Mouse (Mus musculus): ENCODE measurements around the gene Pih1d1.

The Pih1d1 gene

DNA sequence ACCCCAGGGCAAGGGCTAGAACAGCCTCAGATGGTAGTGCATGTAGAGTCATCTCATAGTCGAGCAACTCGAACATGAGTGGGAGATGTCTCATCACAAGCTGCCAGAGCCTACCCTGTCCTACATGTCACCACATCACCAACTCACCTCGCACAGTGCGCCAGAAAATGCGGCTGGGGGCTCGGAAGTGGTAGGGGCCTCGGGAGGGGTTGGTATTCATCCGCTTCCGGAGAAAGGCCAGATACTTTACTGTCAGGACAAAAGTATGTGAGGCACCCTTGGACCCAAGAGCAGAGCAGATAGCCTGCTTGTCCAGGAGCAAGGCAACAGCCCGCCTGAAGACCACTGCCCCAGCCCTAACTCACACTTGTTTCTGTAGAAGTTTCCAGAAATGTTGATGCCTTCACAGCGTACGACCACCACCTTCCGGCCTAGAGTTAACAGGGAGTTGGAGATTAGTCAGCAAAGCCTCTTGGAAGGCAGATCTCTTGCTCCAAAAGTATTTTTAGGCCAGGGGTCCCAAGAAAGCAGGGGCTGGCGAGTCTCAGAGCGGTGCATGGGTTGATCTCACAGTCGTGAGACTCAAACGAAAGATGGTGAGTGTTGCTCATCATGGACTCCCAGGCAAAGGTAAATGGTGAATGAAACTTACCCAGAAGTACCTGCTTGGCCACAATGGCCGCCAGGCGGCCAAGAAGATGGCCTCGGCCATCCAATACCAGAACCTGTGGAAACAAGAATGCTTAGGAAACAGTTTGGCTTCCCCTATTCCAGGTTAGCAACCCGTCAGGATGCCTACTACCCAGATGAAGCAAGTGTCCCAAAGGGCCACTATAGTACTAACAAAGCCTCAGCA is 27.0 kb upstream of the Pih1d1 start:
- DNase-seq (ENCODE audit: low spot score) = no peak

DNA sequence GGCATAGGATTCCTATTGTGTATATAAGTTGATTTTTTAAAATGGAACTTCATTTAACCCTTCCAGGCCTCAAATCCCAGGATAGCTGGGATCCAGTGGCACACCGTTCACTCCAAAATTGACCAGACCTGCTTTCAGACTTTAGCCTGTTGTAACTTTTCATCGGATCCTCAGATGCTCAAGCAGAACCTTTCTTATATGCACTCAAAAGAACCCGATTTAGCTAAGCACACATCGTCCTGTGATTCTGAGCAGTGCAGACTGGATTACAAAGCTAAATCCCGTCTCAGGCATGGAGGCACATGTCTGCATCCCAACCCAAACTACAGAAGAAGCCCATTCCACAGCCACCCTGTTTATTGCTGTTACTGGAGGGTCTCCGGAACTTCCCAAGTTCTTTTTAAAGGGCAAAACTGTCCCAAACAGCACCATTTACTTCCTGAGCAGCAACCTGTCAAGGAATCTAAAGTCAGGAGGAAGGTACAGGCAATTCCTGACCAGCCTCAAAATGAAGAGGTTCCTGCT is 26.3 kb upstream of the Pih1d1 start:
- DNase-seq (ENCODE audit: low spot score) = no peak

DNA sequence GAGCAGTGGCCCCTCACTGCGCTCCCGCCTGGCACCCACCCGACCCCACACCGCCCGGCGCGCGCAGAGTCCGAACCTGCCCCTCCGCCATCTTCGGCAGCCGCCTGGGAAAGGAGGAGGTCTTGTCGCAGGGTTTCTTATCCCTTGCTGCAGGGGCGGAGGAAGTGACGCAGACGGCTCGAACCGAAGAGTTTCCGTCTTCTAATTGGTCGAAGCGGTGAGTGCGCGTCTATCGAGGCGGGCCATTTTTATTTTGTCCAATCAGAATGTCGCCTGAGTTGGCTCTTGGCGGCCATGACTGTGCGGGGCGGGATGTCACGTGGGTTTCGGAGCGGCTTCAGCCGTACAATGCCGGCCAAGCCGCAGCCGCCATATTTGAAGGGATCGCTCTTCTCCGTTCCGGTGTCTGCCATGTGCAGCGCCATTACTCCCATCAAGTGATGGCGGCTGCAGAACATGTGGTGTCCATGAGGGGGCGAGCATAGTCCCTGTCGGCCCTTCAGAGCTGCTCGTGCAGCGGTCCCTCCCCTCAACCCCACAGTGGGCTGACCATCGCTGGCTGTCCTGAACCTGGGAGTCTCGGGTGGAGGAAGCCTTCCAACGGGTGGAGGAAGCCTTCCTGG is 25.4 kb upstream of the Pih1d1 start, which contains the start of gene Rpl13a:
Rpl13a (minus strand) TSS at position 138 of the 623 bp plus-strand sequence.
- peak; percentile 97 for DNase-seq (ENCODE audit: low spot score)

DNA sequence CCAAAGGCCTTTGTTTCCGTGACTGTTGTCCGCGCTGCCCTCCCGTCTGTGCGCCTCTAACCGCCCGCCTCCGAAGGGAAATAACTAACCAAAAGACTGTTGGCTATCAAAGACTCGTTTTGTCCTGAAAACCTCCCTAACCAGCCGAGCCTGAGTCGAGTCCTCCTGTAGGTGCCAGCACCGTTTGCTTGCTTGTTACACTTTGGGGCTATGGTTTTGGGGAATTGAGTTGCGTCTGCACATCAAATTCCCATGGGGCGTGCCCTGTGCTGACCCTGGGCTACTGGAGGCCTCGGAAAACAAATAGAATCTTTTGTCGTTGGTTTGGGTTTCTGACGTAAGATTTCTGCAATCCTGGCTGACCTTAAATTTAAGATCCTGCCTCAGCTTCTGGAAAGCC is 24.8 kb upstream of the Pih1d1 start:
- no peak for DNase-seq (ENCODE audit: low spot score)

DNA sequence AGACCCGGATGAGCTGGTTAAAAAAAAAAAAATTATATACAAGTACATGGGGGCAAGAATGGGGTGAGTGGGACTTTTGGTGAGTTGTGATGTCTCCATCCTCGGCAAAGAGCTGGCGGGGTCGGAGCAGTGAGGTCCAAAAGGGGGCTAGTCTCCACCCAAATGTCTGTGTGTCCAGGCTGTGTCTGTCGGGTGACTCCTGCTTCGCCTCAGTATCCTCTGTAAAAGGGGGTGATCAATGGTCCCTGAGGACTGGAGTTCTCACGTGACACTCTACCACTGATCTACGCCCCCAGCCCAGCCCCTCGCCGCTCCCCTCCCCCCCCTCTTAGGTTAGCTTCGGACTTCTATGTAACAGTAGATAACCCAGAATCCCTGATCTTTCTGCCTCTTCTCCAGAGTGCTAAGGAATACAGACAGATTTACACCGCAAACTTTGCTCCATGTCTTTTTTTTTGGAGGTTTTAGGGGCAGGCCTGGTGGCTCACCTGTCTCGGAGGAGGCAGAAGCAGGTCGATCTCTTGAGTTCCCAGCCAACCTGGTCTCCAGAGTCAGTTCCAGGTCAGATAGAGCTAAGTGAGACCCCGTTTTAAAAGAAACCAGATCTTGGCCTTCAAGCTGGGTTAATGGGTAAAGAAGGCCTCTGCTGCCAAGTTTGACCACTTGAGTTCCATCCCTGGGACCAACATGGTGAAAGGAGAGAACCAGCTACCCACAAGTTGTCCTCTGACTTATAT is 24.2 kb upstream of the Pih1d1 start:
- DNase-seq (ENCODE audit: low spot score) = no peak

DNA sequence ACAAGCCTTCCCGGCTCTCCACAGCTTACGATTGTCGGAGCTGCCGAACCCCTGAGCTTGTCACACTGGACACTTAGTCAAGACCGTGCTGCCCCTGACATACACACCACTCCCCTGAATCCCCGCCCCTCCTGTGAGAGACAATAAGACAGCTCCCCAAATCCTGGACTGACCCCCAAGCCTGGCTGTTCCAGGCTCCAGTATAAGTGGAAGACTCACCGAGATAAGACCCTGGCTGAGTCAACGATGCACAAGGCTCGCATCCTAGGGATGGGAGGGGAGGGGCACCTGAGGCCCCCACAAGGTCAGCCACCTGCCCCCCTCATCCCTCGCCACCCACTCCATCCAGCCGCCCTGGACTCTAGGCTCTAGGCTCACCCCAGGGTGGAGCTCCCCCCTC is 22.3 kb upstream of the Pih1d1 start:
- DNase-seq (ENCODE audit: low spot score) = no peak

DNA sequence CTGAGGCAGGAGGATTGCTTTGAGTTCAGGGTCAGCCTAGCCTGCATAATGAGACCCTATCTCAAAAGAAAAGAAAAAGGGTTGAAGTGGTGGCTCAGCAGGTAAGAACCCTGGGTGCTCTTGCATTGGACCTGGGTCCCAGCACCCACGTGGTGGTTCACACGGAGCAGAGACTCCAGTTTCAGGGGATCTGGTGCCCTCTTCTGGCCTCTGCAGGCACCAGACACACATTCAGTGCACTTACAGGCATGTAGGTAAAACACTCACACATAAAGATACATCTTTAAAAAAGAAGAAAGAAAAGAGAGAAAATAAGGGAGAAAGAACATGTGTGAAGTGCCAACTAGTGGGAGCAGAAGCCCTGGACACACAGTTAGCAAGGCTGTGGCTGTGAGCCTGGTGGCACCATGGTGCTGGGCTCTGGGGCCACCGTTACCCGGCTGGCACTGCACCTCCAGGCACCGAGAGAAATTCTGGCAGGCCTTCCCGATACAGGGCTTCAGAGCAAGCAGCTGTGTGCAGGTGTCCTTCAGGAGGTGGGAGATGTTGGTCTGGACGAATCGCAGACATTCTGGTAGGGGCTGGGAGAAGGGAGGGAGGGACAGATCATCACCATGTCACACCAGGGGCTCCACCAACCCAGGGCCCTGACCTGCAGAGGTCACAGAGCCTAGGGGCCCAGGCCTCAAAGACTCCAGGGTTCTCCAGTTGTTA is 20.5 kb upstream of the Pih1d1 start:
- DNase-seq (ENCODE audit: low spot score) = no peak

DNA sequence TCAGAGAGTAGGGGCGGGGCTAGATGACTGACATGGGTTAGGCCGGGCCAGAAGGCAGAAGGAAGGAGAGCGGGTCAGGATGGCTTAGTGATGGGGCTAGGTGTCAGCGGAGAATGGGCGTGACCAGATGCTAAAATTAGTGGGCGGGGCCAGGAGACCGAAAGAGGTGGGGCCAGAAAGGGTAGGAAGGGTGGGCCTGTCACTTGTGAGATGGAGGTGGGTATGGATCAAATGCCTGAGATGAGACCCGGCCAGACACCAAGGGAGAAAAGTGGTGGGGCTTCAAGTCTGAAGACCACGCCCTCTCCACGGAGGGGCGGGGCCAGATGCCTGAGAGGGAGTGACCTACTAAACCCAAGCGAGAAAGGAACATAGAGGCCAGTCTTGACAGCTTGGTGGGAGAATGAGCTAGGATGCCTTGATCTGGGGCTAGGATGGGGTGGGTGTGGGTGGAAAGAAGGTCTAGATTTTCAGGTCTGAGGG is 19.5 kb upstream of the Pih1d1 start:
- DNase-seq (ENCODE audit: low spot score) = no peak

DNA sequence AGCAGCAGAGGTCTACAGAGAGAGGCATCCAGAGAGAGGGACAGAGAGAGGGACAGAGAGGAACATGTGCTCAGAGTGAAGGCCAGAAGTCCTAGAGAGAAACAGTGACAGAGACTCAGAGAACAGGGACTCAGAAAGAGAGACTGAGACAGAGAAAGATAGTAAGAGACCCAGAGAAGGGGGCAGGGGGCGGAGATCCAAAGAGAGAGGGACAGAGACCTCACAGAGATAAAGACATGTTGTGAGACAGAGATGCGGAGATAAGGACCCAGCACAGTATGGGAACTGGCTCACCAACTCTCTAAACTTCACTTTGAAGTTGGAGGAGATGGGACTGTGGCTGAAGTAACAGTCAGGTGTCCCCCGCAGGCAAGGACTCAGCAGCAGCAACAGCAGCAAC is 18.7 kb upstream of the Pih1d1 start:
- no peak for DNase-seq (ENCODE audit: low spot score)

DNA sequence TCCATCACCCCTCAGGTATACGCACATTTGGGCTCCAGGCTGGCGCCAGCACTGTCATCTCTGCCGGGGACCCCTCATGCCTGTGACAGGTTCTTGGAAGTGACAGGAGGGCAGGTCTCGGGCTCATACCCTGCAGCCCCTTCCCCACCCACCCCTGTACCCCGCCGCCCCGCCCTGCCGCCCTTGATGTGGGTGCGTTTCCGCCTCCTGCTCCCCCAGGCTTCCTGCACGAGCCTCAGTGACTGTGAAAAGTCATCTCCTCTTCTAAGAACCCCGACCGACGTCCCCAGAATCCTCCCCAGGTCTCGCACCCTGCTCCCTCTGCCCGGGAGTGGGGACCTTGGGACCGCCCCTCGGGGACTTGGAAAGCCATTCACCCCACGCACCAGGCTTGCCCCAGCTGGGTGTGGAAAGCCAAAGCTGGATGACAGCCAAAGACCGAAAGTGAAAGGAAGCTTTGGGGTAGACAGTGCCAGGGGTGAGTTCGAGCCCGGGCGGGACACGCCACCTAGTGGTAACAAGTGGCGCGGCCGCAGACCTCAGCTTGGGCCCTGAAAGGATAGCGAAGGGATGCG is 18.0 kb upstream of the Pih1d1 start, which contains the start of the genes Gm45713 and Flt3l:
Gm45713 (minus strand) TSS at position 239 of the 575 bp plus-strand sequence.
Flt3l (minus strand) TSS at position 440 of the 575 bp plus-strand sequence.
- peak; percentile 87 for DNase-seq (ENCODE audit: low spot score)

DNA sequence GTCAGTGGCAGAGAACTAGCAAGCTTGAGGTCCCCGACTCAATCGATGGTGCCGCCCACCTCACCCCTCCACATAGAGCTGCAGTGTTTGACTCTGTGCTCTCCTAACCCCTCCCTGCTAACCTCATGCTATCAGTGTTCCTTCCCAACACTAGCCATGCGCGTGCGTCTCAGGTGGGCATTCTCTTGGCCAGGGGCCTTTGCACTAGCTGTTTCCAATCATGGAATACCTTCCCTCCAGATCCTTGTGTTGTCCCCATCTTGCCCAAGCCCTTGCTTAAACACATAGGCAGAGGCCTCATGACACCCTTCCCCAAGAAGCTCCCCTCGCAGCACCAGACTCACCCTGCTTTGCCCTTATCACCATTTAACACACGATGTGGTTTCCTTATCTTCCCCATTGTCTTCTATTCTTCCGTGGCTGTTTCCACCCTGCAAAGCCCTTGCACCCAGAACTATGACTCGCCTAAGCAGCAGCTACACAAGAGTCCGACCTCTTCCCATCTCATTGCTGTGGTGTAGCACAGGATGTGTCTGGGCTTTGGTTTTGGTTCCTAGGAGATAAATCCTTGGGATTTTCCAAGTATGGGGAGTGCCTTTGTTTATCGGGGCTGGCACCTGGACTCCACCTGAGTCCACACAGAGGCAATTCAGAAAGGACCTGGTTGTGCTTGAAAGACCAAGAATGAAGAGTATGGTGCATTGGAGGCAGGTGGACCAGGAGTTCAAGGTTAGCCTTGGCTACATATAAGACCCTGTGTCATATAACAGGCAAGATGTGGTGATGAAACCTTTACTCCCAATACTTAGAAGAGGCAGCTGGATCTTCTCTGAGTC is 16.7 kb upstream of the Pih1d1 start:
- DNase-seq (ENCODE audit: low spot score) = no peak

DNA sequence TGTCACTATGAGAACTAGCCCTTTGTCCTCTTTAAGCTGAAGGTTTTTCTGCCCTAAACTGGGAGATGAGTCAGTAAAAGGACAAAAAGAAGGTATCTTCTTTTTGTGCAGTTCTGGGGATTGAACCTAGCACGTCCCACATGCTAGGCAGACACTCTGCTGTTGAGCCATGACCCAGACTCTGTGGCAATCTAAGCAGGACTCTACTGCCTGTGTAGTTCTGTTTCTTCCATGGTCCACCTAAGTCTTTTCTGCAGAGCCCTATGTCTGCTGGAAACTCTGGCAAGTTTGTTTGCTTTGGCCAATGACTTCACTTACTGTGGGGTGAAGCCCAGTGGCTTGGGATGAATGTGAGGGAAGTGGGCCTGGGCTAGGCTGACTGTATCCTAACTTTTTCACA is 15.7 kb upstream of the Pih1d1 start:
- no peak for DNase-seq (ENCODE audit: low spot score)

DNA sequence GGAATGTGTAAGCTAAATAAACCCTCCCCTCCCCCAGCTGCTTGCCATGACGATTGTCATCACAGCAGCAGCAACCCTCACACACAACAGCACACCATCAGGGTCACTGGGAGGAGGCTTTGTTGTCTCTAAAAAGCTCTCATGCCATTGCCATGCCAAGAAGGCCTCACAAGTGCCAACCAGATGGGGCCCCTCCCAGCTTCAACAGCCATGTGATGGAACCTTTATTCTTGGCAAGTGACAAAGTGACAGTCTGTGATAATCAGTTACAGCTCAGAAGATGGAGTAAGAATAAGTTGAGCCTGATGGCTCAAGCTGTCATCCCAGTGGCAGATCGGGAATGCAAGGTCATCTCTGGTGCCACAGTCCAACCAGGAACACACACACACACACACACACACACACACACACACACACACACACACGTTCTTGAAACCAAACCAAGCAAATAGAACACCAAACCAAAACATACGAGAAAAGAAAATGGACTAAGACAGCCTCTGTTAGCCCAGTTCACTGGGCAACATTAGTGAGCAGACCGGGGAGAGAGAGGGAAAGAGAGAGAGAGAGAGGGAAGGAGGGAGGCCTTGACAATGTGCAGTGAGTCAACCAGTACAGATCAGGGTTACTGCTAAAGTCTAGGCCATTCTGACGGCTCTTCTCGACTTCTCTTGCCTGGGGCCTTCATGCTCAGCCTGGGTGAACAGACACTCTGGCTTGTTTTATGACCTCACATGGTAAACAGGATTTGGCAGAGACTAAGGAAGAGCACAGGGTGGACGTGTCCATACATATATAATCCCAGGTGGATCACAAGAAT is 14.0 kb upstream of the Pih1d1 start:
- DNase-seq (ENCODE audit: low spot score) = no peak

DNA sequence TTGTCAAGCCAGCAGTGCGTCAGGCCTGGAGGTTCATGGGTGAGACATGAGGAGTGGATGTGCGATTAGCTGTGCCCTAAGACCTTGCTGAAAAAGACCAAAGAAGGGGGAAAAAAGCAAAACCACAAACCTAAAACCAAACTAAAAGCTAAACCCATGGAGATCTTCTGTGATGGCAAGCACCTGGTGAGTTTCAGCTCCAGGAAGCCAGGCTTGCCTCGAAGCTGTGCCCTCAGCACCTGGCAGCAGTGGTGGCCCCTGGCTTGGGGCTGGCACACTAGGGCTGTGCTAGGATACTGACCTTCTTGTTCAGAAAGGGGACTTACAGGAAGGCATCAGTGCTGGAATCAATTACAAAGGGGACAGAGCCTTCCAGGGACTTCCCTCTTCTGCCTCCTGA is 12.8 kb upstream of the Pih1d1 start:
- no peak for DNase-seq (ENCODE audit: low spot score)

DNA sequence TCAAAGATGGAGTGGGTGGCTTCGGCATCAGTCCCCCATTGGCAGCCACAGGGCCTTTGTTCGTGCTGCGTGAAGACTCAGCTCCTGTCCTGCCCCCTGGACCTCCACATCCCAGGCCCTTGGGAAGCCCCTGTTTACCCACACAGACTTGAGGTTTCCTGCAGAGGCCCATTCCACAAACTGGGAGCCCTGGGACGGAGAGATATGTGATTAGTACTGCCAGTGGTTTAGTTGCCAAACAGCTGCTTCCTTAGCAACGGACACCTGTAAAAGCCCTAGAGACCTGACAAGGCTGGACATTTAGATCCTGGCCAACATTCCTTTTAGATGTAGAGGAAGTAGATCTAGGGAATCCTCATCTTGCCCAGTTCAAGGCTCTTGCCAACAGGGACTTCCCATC is 12.2 kb upstream of the Pih1d1 start:
- no peak for DNase-seq (ENCODE audit: low spot score)

DNA sequence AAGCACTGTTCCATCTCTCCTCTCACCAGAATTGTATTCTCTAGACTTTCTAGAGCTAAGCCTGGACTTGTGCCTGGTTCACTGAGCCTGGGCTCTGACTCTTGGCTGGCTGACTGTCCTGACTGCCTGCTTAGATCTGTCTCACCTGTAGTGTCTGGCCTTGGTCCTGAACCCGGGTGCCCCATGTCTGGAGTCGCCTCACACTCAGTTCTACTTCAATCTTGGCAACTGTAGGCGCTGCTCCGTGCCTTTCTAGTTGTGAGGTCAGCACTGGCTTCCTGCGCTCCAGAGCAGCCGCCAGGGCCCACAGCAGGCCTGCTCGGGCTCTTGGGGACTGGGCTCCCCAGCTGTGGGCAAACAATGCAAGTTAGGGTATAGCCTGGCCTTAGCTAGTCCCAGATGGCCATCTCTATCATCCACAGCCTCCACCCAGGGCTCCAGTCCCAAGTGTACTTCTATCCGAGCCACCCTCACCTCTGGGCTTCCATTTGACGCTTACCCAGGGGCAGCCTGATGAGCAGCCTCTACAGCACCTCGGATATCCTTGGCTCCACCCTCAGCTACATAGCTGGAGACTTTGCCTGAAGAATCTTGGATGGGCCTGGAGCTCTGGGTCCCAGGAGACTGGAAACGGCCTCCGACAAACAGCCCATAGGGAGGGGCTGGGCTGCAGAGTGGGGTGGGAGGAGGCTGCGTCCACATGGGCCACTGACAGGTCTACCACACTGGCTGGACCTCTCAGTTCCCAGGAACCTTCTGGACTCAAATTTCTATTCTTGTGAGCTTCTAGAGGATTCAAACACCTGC is 9.5 kb upstream of the Pih1d1 start:
- DNase-seq (ENCODE audit: low spot score) = no peak

DNA sequence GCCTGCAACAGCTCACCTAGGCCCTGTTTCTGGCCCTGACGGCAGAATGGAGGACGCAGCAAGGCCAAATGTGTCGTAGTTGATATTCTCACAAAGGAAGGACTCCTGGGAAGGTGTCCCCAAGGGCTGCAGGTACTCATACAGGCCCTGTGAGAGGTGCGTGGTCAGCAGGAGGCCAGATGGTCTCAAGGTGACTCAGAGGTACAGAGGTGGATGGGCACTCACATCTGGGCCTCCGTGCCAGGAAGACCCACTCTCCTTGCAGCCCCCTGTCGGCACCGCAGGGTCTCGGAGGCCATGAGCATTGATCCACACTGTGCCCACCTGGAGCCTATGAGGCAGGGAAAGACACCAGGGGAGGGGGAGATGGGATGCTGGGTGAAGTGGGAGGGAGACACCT is 8.6 kb upstream of the Pih1d1 start:
- no peak for DNase-seq (ENCODE audit: low spot score)

DNA sequence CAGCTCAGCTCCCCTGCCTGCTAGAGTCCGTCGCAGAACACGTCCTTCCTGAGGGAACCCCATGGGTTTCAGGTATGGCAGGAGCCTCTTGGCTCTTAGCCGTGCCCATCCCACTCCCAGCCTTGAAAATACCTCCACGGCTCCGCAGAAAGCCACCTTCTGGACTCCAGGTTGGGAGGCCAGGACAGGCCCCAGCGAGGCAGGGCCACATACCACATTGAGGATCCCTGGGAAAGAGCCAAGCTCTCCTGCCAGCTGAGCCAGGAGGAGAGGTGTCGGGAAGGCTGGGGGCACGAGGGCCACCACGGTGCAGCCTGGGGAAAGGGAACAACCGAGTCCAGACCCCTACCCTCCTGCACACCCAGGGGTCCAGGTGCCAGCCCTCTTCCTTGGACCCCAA is 6.8 kb upstream of the Pih1d1 start:
- DNase-seq (ENCODE audit: low spot score) = no peak

DNA sequence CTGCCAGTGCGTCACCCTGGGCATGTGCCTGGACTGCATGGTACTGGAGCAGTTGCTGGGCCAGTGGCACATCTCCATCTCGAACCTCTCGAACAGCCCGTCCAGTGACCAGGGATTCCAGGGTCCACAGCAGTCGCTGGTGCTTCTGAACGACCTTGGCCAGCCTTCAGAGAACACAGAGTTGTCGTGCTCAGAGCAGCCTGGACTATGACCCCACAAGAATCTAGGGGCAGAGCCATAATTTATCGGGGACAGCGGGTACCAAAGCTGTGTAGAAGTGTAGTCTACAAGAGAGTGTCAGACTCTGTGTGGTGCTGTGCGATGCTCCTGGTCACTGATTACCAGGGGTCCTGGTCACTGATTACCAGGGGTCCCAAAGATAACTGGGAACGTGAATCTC is 6.2 kb upstream of the Pih1d1 start:
- no peak for DNase-seq (ENCODE audit: low spot score)
